Mouse (Mus musculus): ENCODE measurements at regions not wholly inside any gene's neighbourhood (a gene's known extent, or its start where the extent isn't known, plus 50 kb on each side); places are given as distances from the start of the nearest gene placed in this dataset.

- no peak for DNase-seq (ENCODE audit: low spot score)
Observed at GRCm38 (mm10) chr3:35360515-35360914, 393.4 kb upstream of the Atp11b start.

GRCm38 (mm10) chr3:35361086-35361485, 392.8 kb upstream of the Atp11b start:
- no peak for DNase-seq (ENCODE audit: low spot score)

GRCm38 (mm10) chr3:35365431-35365830, 388.5 kb upstream of the Atp11b start:
- DNase-seq (ENCODE audit: low spot score), result no peak

GRCm38 (mm10) chr3:35372276-35372675, 381.6 kb upstream of the Atp11b start:
- no peak for DNase-seq (ENCODE audit: low spot score)

GRCm38 (mm10) chr3:35387386-35387785, 366.5 kb upstream of the Atp11b start:
- no peak for DNase-seq (ENCODE audit: low spot score)

GRCm38 (mm10) chr3:35392657-35393056, 361.2 kb upstream of the Atp11b start:
- no peak for DNase-seq (ENCODE audit: low spot score)

GRCm38 (mm10) chr3:35400213-35400612, 353.7 kb upstream of the Atp11b start:
- no peak for DNase-seq (ENCODE audit: low spot score)

- no peak for DNase-seq (ENCODE audit: low spot score)
Observed at GRCm38 (mm10) chr3:35402666-35403065, 351.2 kb upstream of the Atp11b start.

- no peak for DNase-seq (ENCODE audit: low spot score)
Observed at GRCm38 (mm10) chr3:35403952-35404351, 350.0 kb upstream of the Atp11b start.

- no peak for DNase-seq (ENCODE audit: low spot score)
Observed at GRCm38 (mm10) chr3:35404492-35405390, 349.2 kb upstream of the Atp11b start.

GRCm38 (mm10) chr3:35405621-35406079, 348.3 kb upstream of the Atp11b start:
- no peak for DNase-seq (ENCODE audit: low spot score)

- DNase-seq (ENCODE audit: low spot score), result no peak
Observed at GRCm38 (mm10) chr3:35437687-35438086, 316.2 kb upstream of the Atp11b start.

GRCm38 (mm10) chr3:35462858-35463257, 291.0 kb upstream of the Atp11b start:
- DNase-seq (ENCODE audit: low spot score), result no peak

GRCm38 (mm10) chr3:35464212-35464911, 289.5 kb upstream of the Atp11b start:
- no peak for DNase-seq (ENCODE audit: low spot score)

- no peak for DNase-seq (ENCODE audit: low spot score)
Observed at GRCm38 (mm10) chr3:35465956-35466355, 287.9 kb upstream of the Atp11b start.

GRCm38 (mm10) chr3:35473351-35473750, 280.6 kb upstream of the Atp11b start:
- DNase-seq (ENCODE audit: low spot score), result no peak

- no peak for DNase-seq (ENCODE audit: low spot score)
Observed at GRCm38 (mm10) chr3:35474361-35474760, 279.5 kb upstream of the Atp11b start.

- DNase-seq (ENCODE audit: low spot score), result no peak
Observed at GRCm38 (mm10) chr3:35475326-35475725, 278.6 kb upstream of the Atp11b start.

GRCm38 (mm10) chr3:35480714-35481695, 272.9 kb upstream of the Atp11b start:
- DNase-seq (ENCODE audit: low spot score), result no peak

GRCm38 (mm10) chr3:35481841-35482240, 272.1 kb upstream of the Atp11b start:
- DNase-seq (ENCODE audit: low spot score), result no peak

- DNase-seq (ENCODE audit: low spot score), result peak; percentile 42
Observed at GRCm38 (mm10) chr3:35482296-35482695, 271.6 kb upstream of the Atp11b start.

GRCm38 (mm10) chr3:35482759-35483158, 271.1 kb upstream of the Atp11b start:
- DNase-seq (ENCODE audit: low spot score), result no peak
